Mouse (Mus musculus) ZHBTc4 (cell line): ENCODE data around the gene Shroom2.

Experiments
- DNase-seq: peaks from one replicate; pipeline ENCODE4 v3.0.0-alpha.2; 2011; ENCODE audit warnings: low read depth, low spot score

Gene Shroom2

GRCm38 (mm10) chrX:152703624-152704023, 65.6 kb downstream of the Shroom2 start:
- DNase-seq = peak; percentile 14

- peak; percentile 68 for DNase-seq
These were observed 67.6 kb downstream of the Shroom2 start for GRCm38 (mm10) chrX:152701679-152702078.

GRCm38 (mm10) chrX:152690788-152691291, 78.4 kb downstream of the Shroom2 start:
- DNase-seq = peak; percentile 18

GRCm38 (mm10) chrX:152679190-152679814, 90.0 kb downstream of the Shroom2 start:
- DNase-seq = no peak

- DNase-seq = peak; percentile 31
These were observed 92.9 kb downstream of the Shroom2 start for GRCm38 (mm10) chrX:152676357-152676756.

GRCm38 (mm10) chrX:152673431-152673830, 95.8 kb downstream of the Shroom2 start:
- DNase-seq = no peak

- no peak for DNase-seq
These were observed 111.8 kb downstream of the Shroom2 start for GRCm38 (mm10) chrX:152657363-152658036.

- no peak for DNase-seq
These were observed 112.7 kb downstream of the Shroom2 start for GRCm38 (mm10) chrX:152656609-152656939.

GRCm38 (mm10) chrX:152655796-152656608, 113.3 kb downstream of the Shroom2 start:
- DNase-seq = no peak

GRCm38 (mm10) chrX:152652676-152653075, 116.6 kb downstream of the Shroom2 start:
- DNase-seq = peak; percentile 83

- peak; percentile 55 for DNase-seq
These were observed 124.4 kb downstream of the Shroom2 start for GRCm38 (mm10) chrX:152644827-152645226.

- peak; percentile 26 for DNase-seq
These were observed 125.3 kb downstream of the Shroom2 start for GRCm38 (mm10) chrX:152643679-152644638.

GRCm38 (mm10) chrX:152643201-152643600, 126.1 kb downstream of the Shroom2 start:
- DNase-seq = no peak

GRCm38 (mm10) chrX:152642627-152643026, 126.6 kb downstream of the Shroom2 start:
- DNase-seq = no peak

GRCm38 (mm10) chrX:152635397-152635796, 133.9 kb downstream of the Shroom2 start:
- DNase-seq = no peak

- DNase-seq = no peak
These were observed 147.9 kb downstream of the Shroom2 start for GRCm38 (mm10) chrX:152621407-152621806.

- DNase-seq = no peak
These were observed 148.3 kb downstream of the Shroom2 start for GRCm38 (mm10) chrX:152620917-152621316.

- peak; percentile 53 for DNase-seq
These were observed 150.8 kb downstream of the Shroom2 start for GRCm38 (mm10) chrX:152618464-152618863.

- DNase-seq = no peak
These were observed 206.2 kb downstream of the Shroom2 start, which contains the start of gene Cldn34a for GRCm38 (mm10) chrX:152563034-152563433. Gene Cldn34a (plus strand): TSS chrX:152563334.
